Mouse (Mus musculus): Measurements from ENCODE around the gene Samd1. TPM values are rescaled to one million over a fixed set of nuclear protein-coding genes. Genes with fewer than 3 reads are reported as not detected.

Gene Samd1
- polyA plus RNA-seq, 1 experiment from 2014 or later, result 5.4 TPM

- 9% methylated on average over 10 of the region's 10 CpGs for WGBS
- H3K4me3 ChIP-seq (ENCODE audit: low read depth, low read length), result no peak overlapping the region
- H3K9me3 ChIP-seq (replicated peaks; ENCODE audit: control insufficient read depth, low read length, poor library complexity, severe bottlenecking), result no peaks in the 10 kb centered on the region
- no peak overlapping the region for H3K27ac ChIP-seq (ENCODE audit: low read length)
- peaks cover 15% of the 10 kb centered on the region for H3K27me3 ChIP-seq (ENCODE audit: control insufficient read depth, insufficient read depth, low read depth, low read length)
- no peaks in the 10 kb centered on the region for H3K36me3 ChIP-seq (ENCODE audit: control insufficient read depth, insufficient read depth, low read length)
- no peak overlapping the region for H3K9ac ChIP-seq (ENCODE audit: low read depth, low read length)
- peaks cover 5% of the 10 kb centered on the region; the same call in 1 of the 2 replicates for H3K4me1 ChIP-seq (ENCODE audit: control insufficient read depth, insufficient read depth, low read length)
- ATAC-seq, result no peak
- no peak overlapping the region for H3K4me2 ChIP-seq (ENCODE audit: low read length)
These were observed 30.0 kb downstream of the Samd1 start for GRCm38 (mm10) chr8:84027449-84027848.

GRCm38 (mm10) chr8:84029272-84029671 is 31.8 kb downstream of the Samd1 start:
- no peak overlapping the region for H3K9ac ChIP-seq (ENCODE audit: low read depth, low read length)
- peaks cover 15% of the 10 kb centered on the region for H3K27me3 ChIP-seq (ENCODE audit: control insufficient read depth, insufficient read depth, low read depth, low read length)
- H3K4me1 ChIP-seq (ENCODE audit: control insufficient read depth, insufficient read depth, low read length), result peaks cover 5% of the 10 kb centered on the region; the same call in 1 of the 2 replicates
- H3K4me2 ChIP-seq (ENCODE audit: low read length), result no peak overlapping the region
- no peak overlapping the region for H3K27ac ChIP-seq (ENCODE audit: low read length)
- H3K4me3 ChIP-seq (ENCODE audit: low read depth, low read length), result no peak overlapping the region
- WGBS, result 96% methylated on average over 5 of the region's 5 CpGs
- no peaks in the 10 kb centered on the region for H3K9me3 ChIP-seq (replicated peaks; ENCODE audit: control insufficient read depth, low read length, poor library complexity, severe bottlenecking)
- ATAC-seq, result no peak
- H3K36me3 ChIP-seq (ENCODE audit: control insufficient read depth, insufficient read depth, low read length), result no peaks in the 10 kb centered on the region

GRCm38 (mm10) chr8:84032777-84033176 is 35.3 kb downstream of the Samd1 start:
- WGBS, result 77% methylated on average over 4 of the region's 4 CpGs
- H3K9ac ChIP-seq (ENCODE audit: low read depth, low read length), result no peak overlapping the region
- no peaks in the 10 kb centered on the region for H3K36me3 ChIP-seq (ENCODE audit: control insufficient read depth, insufficient read depth, low read length)
- H3K9me3 ChIP-seq (replicated peaks; ENCODE audit: control insufficient read depth, low read length, poor library complexity, severe bottlenecking), result no peaks in the 10 kb centered on the region
- ATAC-seq, result no peak
- H3K27ac ChIP-seq (ENCODE audit: low read length), result no peak overlapping the region
- no peaks in the 10 kb centered on the region for H3K4me1 ChIP-seq (ENCODE audit: control insufficient read depth, insufficient read depth, low read length)
- H3K4me3 ChIP-seq (ENCODE audit: low read depth, low read length), result no peak overlapping the region
- peaks cover 6% of the 10 kb centered on the region for H3K27me3 ChIP-seq (ENCODE audit: control insufficient read depth, insufficient read depth, low read depth, low read length)
- H3K4me2 ChIP-seq (ENCODE audit: low read length), result no peak overlapping the region

GRCm38 (mm10) chr8:84038015-84038414 is 40.5 kb downstream of the Samd1 start:
- no peak for ATAC-seq
- Histone ChIP-seq H3K9me3 (replicated peaks; ENCODE audit: control insufficient read depth, low read length, poor library complexity, severe bottlenecking) (no peaks in the 10 kb centered on the region), H3K4me3 (ENCODE audit: low read depth, low read length) (no peak overlapping the region), H3K4me1 (ENCODE audit: control insufficient read depth, insufficient read depth, low read length) (peaks cover 4% of the 10 kb centered on the region; the same call in 1 of the 2 replicates), H3K27ac (ENCODE audit: low read length) (no peak overlapping the region), H3K27me3 (ENCODE audit: control insufficient read depth, insufficient read depth, low read depth, low read length) (peaks cover 21% of the 10 kb centered on the region), H3K36me3 (ENCODE audit: control insufficient read depth, insufficient read depth, low read length) (no peaks in the 10 kb centered on the region), H3K4me2 (ENCODE audit: low read length) (no peak overlapping the region), H3K9ac (ENCODE audit: low read depth, low read length) (no peak overlapping the region)
- WGBS, result 85% methylated on average over 5 of the region's 5 CpGs

DNA sequence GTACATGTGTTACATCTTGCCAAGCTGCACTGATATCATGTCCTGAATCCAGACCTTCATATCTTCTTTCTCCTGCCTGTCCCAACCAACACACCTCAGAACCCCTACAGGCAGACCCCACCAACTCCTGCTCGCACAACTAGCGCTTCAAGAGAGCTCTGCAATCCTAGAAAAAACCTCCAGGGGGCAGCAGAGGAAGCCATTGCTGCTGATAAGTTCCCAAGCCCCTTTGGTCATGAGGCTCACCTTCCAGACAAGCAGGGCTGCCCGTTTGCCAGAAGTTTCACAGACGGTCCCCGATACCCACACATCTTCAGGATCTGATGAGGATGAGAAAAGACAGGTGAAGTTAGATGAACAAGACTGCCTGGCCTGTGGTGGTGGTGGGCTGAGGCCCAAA is 41.6 kb downstream of the Samd1 start:
- Histone ChIP-seq H3K27me3 (ENCODE audit: control insufficient read depth, insufficient read depth, low read depth, low read length) (peaks cover 31% of the 10 kb centered on the region), H3K9me3 (replicated peaks; ENCODE audit: control insufficient read depth, low read length, poor library complexity, severe bottlenecking) (no peaks in the 10 kb centered on the region), H3K36me3 (ENCODE audit: control insufficient read depth, insufficient read depth, low read length) (no peaks in the 10 kb centered on the region), H3K4me2 (ENCODE audit: low read length) (no peak overlapping the region), H3K4me3 (ENCODE audit: low read depth, low read length) (no peak overlapping the region), H3K4me1 (ENCODE audit: control insufficient read depth, insufficient read depth, low read length) (peaks cover 4% of the 10 kb centered on the region; the same call in 1 of the 2 replicates), H3K27ac (ENCODE audit: low read length) (no peak overlapping the region), H3K9ac (ENCODE audit: low read depth, low read length) (no peak overlapping the region)
- 0 out of 2 replicates have a peak, but pooled peaks have one; percentile 30 for ATAC-seq
- WGBS, result 14% methylated on average over 5 of the region's 5 CpGs

DNA sequence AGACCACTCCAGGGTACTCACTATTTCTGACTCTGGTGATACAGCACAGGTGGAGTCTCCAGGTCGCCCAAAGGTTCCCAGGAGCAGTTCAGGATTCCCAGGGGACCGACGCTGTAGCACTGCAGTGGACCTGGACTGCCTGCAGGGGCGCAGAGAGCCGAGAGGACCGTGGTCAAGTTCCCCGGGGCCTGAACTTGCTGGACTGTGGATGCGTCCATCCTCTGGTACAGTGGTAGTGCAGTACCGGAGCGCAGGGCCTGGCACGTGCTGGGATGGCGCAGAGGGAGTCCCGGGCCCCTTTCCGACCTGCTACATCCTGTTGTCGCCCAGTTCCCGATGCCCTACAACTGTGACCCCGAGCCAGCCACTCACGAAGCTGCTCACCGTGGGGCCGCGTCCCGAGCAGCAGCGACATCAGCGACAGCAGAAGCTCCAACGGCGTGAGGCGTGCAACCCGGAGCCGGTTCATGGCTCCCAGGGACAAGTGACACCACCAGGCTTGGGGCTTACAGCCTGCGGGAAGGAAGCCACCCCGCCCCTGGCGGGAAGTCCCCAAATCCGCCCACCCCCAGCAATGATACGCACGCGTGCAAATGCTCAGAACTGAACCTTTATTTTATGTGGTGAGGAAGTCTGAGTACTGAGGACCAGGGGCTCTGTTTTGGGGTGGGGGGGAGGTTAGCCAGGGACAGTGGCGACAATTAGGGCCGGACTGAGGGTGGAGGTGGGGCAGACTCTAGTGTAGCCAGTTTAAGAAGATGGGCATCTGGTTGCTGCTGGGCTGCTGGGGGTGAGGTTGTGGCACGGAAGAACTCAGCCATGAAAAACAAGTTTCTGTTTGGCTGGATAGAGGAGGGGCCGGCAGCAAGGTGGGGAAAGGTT is 44.8 kb downstream of the Samd1 start, which contains the start of gene Il27ra:
Gene Il27ra, minus strand, starts transcription at position 524 of the 882 bp plus-strand sequence.
- Histone ChIP-seq H3K4me1 (ENCODE audit: control insufficient read depth, insufficient read depth, low read length) (peaks cover 6% of the 10 kb centered on the region; the same call in 1 of the 2 replicates), H3K27me3 (ENCODE audit: control insufficient read depth, insufficient read depth, low read depth, low read length) (peaks cover 42% of the 10 kb centered on the region), H3K36me3 (ENCODE audit: control insufficient read depth, insufficient read depth, low read length) (no peaks in the 10 kb centered on the region), H3K4me3 (ENCODE audit: low read depth, low read length) (peak within 1 kb of the TSS; percentile 22), H3K4me2 (ENCODE audit: low read length) (peak within 1 kb of the TSS; percentile 51), H3K9ac (ENCODE audit: low read depth, low read length) (0 out of 2 replicates have a peak within 1 kb of the TSS, but pooled peaks have one; percentile 23), H3K9me3 (replicated peaks; ENCODE audit: control insufficient read depth, low read length, poor library complexity, severe bottlenecking) (no peaks in the 10 kb centered on the region), H3K27ac (ENCODE audit: low read length) (no peak within 1 kb of the TSS)
- 3% methylated on average over 40 of the region's 40 CpGs for WGBS
- ATAC-seq, result peak; percentile 49; the same call in 1 of the 2 replicates

GRCm38 (mm10) chr8:84042948-84043342 is 45.5 kb downstream of the Samd1 start:
- Histone ChIP-seq H3K36me3 (ENCODE audit: control insufficient read depth, insufficient read depth, low read length) (no peaks in the 10 kb centered on the region), H3K4me1 (ENCODE audit: control insufficient read depth, insufficient read depth, low read length) (peaks cover 6% of the 10 kb centered on the region; the same call in 1 of the 2 replicates), H3K9me3 (replicated peaks; ENCODE audit: control insufficient read depth, low read length, poor library complexity, severe bottlenecking) (no peaks in the 10 kb centered on the region), H3K4me3 (ENCODE audit: low read depth, low read length) (no peak overlapping the region), H3K27me3 (ENCODE audit: control insufficient read depth, insufficient read depth, low read depth, low read length) (peaks cover 42% of the 10 kb centered on the region), H3K27ac (ENCODE audit: low read length) (no peak overlapping the region), H3K9ac (ENCODE audit: low read depth, low read length) (no peak overlapping the region), H3K4me2 (ENCODE audit: low read length) (no peak overlapping the region)
- 35% methylated on average over 12 of the region's 12 CpGs for WGBS
- ATAC-seq, result no peak

GRCm38 (mm10) chr8:84044103-84044502 is 46.6 kb downstream of the Samd1 start:
- Histone ChIP-seq H3K4me1 (ENCODE audit: control insufficient read depth, insufficient read depth, low read length) (peaks cover 6% of the 10 kb centered on the region; the same call in 1 of the 2 replicates), H3K27me3 (ENCODE audit: control insufficient read depth, insufficient read depth, low read depth, low read length) (peaks cover 42% of the 10 kb centered on the region), H3K27ac (ENCODE audit: low read length) (no peak overlapping the region), H3K9ac (ENCODE audit: low read depth, low read length) (no peak overlapping the region), H3K36me3 (ENCODE audit: control insufficient read depth, insufficient read depth, low read length) (no peaks in the 10 kb centered on the region), H3K9me3 (replicated peaks; ENCODE audit: control insufficient read depth, low read length, poor library complexity, severe bottlenecking) (no peaks in the 10 kb centered on the region), H3K4me2 (ENCODE audit: low read length) (no peak overlapping the region), H3K4me3 (ENCODE audit: low read depth, low read length) (no peak overlapping the region)
- WGBS, result 8% methylated on average over 7 of the region's 7 CpGs
- no peak for ATAC-seq

- no peaks in the 10 kb centered on the region for H3K9me3 ChIP-seq (replicated peaks; ENCODE audit: control insufficient read depth, low read length, poor library complexity, severe bottlenecking)
- no peaks in the 10 kb centered on the region for H3K36me3 ChIP-seq (ENCODE audit: control insufficient read depth, insufficient read depth, low read length)
- no peak for ATAC-seq
- H3K9ac ChIP-seq (ENCODE audit: low read depth, low read length), result peak within 1 kb of the TSS; percentile 30; the same call in 1 of the 2 replicates
- peaks cover 42% of the 10 kb centered on the region for H3K27me3 ChIP-seq (ENCODE audit: control insufficient read depth, insufficient read depth, low read depth, low read length)
- H3K27ac ChIP-seq (ENCODE audit: low read length), result no peak within 1 kb of the TSS
- 7% methylated on average over 9 of the region's 9 CpGs for WGBS
- peaks cover 6% of the 10 kb centered on the region; the same call in 1 of the 2 replicates for H3K4me1 ChIP-seq (ENCODE audit: control insufficient read depth, insufficient read depth, low read length)
- no peak within 1 kb of the TSS for H3K4me2 ChIP-seq (ENCODE audit: low read length)
- H3K4me3 ChIP-seq (ENCODE audit: low read depth, low read length), result no peak within 1 kb of the TSS
These were observed 47.4 kb downstream of the Samd1 start, which contains the start of gene Rln3 for GRCm38 (mm10) chr8:84044900-84045299. TSS of gene Rln3 (minus strand) at chr8:84045000.

Measured in midbrain, embryonic 16.5 days (tissue).